28 mouse cellular contexts compared by ENCODE assay signal in the genomic region with DNA sequence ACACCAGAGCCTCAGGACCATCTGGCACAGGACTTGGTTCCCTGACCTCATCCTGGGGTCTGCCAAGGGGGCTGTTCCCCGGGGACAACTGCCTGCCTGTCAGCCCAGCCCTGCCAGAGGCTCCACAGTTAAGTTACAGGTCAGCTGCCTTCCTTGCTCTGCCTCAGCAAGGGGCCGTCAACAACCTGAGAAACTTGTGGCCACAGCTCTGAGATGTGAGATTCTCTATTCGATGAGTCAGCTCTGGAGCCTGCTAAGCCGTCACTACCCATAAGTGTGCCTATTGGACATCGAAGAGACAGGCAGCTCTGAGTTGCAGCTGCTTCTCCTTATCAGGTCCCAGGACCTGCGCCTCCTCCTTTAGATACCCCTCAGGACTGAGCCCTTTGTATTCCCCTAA. TPM values are rescaled to one million over a fixed set of nuclear protein-coding genes. Genes with fewer than 3 reads are reported as not detected.
DNase-seq lines count a peak whose midpoint lies in the region; ATAC-seq and TF ChIP-seq lines count a peak whose summit lies in the region.
"Had no signal": no experiment of that assay in that cellular context is flagged by ENCODE, and none has a peak within 500 bp of the region (broad histone marks: within the 10 kb centered on the region; RNA-seq: fewer than 3 reads in every experiment).

No protein-coding gene starts in this region.

- no peak overlapping the region for H3K27ac ChIP-seq in hindbrain, embryonic 11.5 days (ENCODE audit: low read depth, low read length)
- no peak overlapping the region for H3K27ac ChIP-seq in hindbrain, postnatal 0 days
- H3K27ac ChIP-seq in CH12.LX (ENCODE audit: insufficient read depth, low read depth): no peak overlapping the region
- H3K27ac ChIP-seq: heart, adult 2 months; layer of hippocampus, adult 2 months; limb, embryonic 13.5 days; liver, embryonic 12.5 days; midbrain, embryonic 12.5 days had no signal

- TF ChIP-seq RAD21 in CH12.LX (IDR thresholded peaks at IDR 0.05; ENCODE audit: low read depth, low read length): no peak

- H3K4me3 ChIP-seq in hindbrain, embryonic 11.5 days (ENCODE audit: low read depth, low read length): no peak overlapping the region
- H3K4me3 ChIP-seq in hindbrain, postnatal 0 days (ENCODE audit: low read length): no peak overlapping the region
- no peak overlapping the region for H3K4me3 ChIP-seq in CH12.LX (replicated peaks in 1 of 3; ENCODE audit: low read depth in 2 of 3, low read length in 2 of 3, poor library complexity in 1 of 3)
- H3K4me3 ChIP-seq: heart, adult 2 months; layer of hippocampus, adult 2 months; limb, embryonic 13.5 days; liver, embryonic 12.5 days; midbrain, embryonic 12.5 days had no signal

- DNase-seq in hindbrain, embryonic 11.5 days (ENCODE audit: low spot score): peak; percentile 11
- DNase-seq in hindbrain, postnatal 0 days (ENCODE audit: low spot score): no peak
- DNase-seq in CH12.LX (ENCODE audit: extremely low read depth): peak; percentile 54
- DNase-seq in embryo, embryonic 10.5 days (ENCODE audit: low spot score): peak; percentile 10
- peak; percentile 38 for DNase-seq in retina, embryonic 14.5 days (ENCODE audit: low spot score)
- no peak for DNase-seq in testis, postnatal 14 days (ENCODE audit: low spot score)
- DNase-seq in spleen, adult 12 weeks (ENCODE audit: low spot score): no peak
- DNase-seq: adrenal gland, postnatal 25 days; cerebellum, adult 9-10 months; gastrocnemius, postnatal 25 days; heart, adult 2 months; heart, postnatal 36 days; kidney, postnatal 25 days; layer of hippocampus, postnatal 36 days; lung, adult 2 months; lung, postnatal 14 days; thymus, postnatal 25 days had no signal

- H3K9me3 ChIP-seq in hindbrain, embryonic 11.5 days (ENCODE audit: control insufficient read depth, low read length): no peaks in the 10 kb centered on the region
- H3K9me3 ChIP-seq in hindbrain, postnatal 0 days (ENCODE audit: low read length): no peaks in the 10 kb centered on the region
- no peaks in the 10 kb centered on the region for H3K9me3 ChIP-seq in CH12.LX (replicated peaks; ENCODE audit: low read length)
- H3K9me3 ChIP-seq: limb, embryonic 13.5 days; liver, embryonic 12.5 days; midbrain, embryonic 12.5 days had no signal

- dilution Hi-C loops in CH12.LX (cut with MboI; ENCODE audit: extremely low pct_ligation_motif_present, extremely low pct_unique_long_range_greater_than_20kb, low sequenced_read_pairs): no loop called here

- WGBS in hindbrain, embryonic 11.5 days: 59% methylated on average over 6 of the region's 6 CpGs
- 55% methylated on average over 6 of the region's 6 CpGs for WGBS in hindbrain, postnatal 0 days

- H3K36me3 ChIP-seq in hindbrain, embryonic 11.5 days (ENCODE audit: control insufficient read depth, insufficient read depth, low read length): no peaks in the 10 kb centered on the region
- no peaks in the 10 kb centered on the region for H3K36me3 ChIP-seq in hindbrain, postnatal 0 days (ENCODE audit: insufficient read depth, low read length)
- no peaks in the 10 kb centered on the region for H3K36me3 ChIP-seq in CH12.LX (replicated peaks in 1 of 2; ENCODE audit: control insufficient read depth in 1 of 2, insufficient read depth in 1 of 2, low read length in 1 of 2)
- H3K36me3 ChIP-seq: limb, embryonic 13.5 days; liver, embryonic 12.5 days; midbrain, embryonic 12.5 days had no signal

- H3K4me2 ChIP-seq in hindbrain, embryonic 11.5 days (replicated peaks; ENCODE audit: low read depth, low read length): no peak overlapping the region
- no peak overlapping the region for H3K4me2 ChIP-seq in hindbrain, postnatal 0 days (ENCODE audit: low read depth, low read length)
- no peak overlapping the region for H3K4me2 ChIP-seq in CH12.LX (ENCODE audit: insufficient read depth, low read depth, poor library complexity, severe bottlenecking)
- H3K4me2 ChIP-seq: limb, embryonic 13.5 days; liver, embryonic 12.5 days; midbrain, embryonic 12.5 days had no signal

- no peak for ATAC-seq in hindbrain, embryonic 11.5 days (ENCODE audit: low FRiP score)
- no peak for ATAC-seq in hindbrain, postnatal 0 days
- ATAC-seq: forebrain, embryonic 14.5 days; hindbrain, embryonic 16.5 days; intestine, postnatal 0 days; liver, embryonic 12.5 days had no signal

- no peaks in the 10 kb centered on the region for H3K27me3 ChIP-seq in hindbrain, embryonic 11.5 days (ENCODE audit: control insufficient read depth, insufficient read depth, low read length)
- H3K27me3 ChIP-seq in hindbrain, postnatal 0 days (ENCODE audit: insufficient read depth, low read length): no peaks in the 10 kb centered on the region
- H3K27me3 ChIP-seq in CH12.LX (replicated peaks): peaks cover 3% of the 10 kb centered on the region
- H3K27me3 ChIP-seq: limb, embryonic 13.5 days; liver, embryonic 12.5 days; midbrain, embryonic 12.5 days had no signal

- in situ Hi-C loops in CH12.LX (cut with MboI; ENCODE audit: low pct_ligation_motif_present, low pct_unique_long_range_greater_than_20kb, low sequenced_read_pairs): no loop called here

- 0 out of 2 replicates have a peak, but pooled peaks cover 6% of the 10 kb centered on the region for H3K4me1 ChIP-seq in hindbrain, embryonic 11.5 days (replicated peaks; ENCODE audit: control insufficient read depth, insufficient read depth, low read length)
- H3K4me1 ChIP-seq in hindbrain, postnatal 0 days (ENCODE audit: insufficient read depth, low read length): no peaks in the 10 kb centered on the region
- H3K4me1 ChIP-seq in CH12.LX (ENCODE audit: control insufficient read depth in 1 of 2, insufficient read depth in 2 of 2): peaks cover 0 to 17% of the 10 kb centered on the region in 2 experiments; a peak in 2 of 4 replicates
- H3K4me1 ChIP-seq: liver, embryonic 12.5 days had no signal

- TF ChIP-seq POLR2A in CH12.LX (IDR thresholded peaks at IDR 0.05; ENCODE audit: low read depth, low read length): no peak

- H3K9ac ChIP-seq in hindbrain, embryonic 11.5 days (ENCODE audit: low read depth, low read length): no peak overlapping the region
- no peak overlapping the region for H3K9ac ChIP-seq in hindbrain, postnatal 0 days (replicated peaks; ENCODE audit: low read length)
- H3K9ac ChIP-seq in CH12.LX (ENCODE audit: insufficient read depth, low read depth): no peak overlapping the region
- H3K9ac ChIP-seq: limb, embryonic 13.5 days; liver, embryonic 12.5 days; midbrain, embryonic 12.5 days had no signal

- no peak for TF ChIP-seq CTCF in hindbrain, postnatal 0 days (IDR thresholded peaks at IDR 0.05; ENCODE audit: low read depth)
- no peak for TF ChIP-seq CTCF in CH12.LX (conservative IDR thresholded peaks at IDR 0.05 in 1 of 2, IDR thresholded peaks at IDR 0.05 in 1 of 2; ENCODE audit: low read depth in 2 of 2, low read length in 2 of 2)

- TF ChIP-seq EP300 in CH12.LX (IDR thresholded peaks at IDR 0.05; ENCODE audit: low read length): 0 out of 2 replicates have a peak, but pooled peaks have one; percentile 14

- H3K79me2 ChIP-seq in CH12.LX (replicated peaks; ENCODE audit: control insufficient read depth, extremely low read depth, insufficient read depth, poor library complexity, severe bottlenecking): no peaks in the 10 kb centered on the region

TF ChIP-seq in CH12.LX, 34 proteins besides CTCF, POLR2A, EP300 and RAD21:
- TF ChIP-seq GABPA (IDR thresholded peaks at IDR 0.05; ENCODE audit: insufficient replicate concordance, low read depth, low read length): no peak
- TF ChIP-seq BHLHE40 (IDR thresholded peaks at IDR 0.05; ENCODE audit: low read depth, low read length): peak; percentile 26; the same call in 1 of the 2 replicates
- no peak for TF ChIP-seq JUN (IDR thresholded peaks at IDR 0.05; ENCODE audit: insufficient read depth, low read depth, low read length)
- 0 out of 2 replicates have a peak, but pooled peaks have one; percentile 55 for TF ChIP-seq MAFK (IDR thresholded peaks at IDR 0.05; ENCODE audit: insufficient replicate concordance, low read length)
TF ChIP-seq in CH12.LX: peak in this region for 2.

RNA-seq across cellular contexts. Expression of a gene that starts 54.3 kb away (rescaled TPM):
- 0.27 and 0.51 TPM in 2 replicates for polyA plus RNA-seq in hindbrain, embryonic 11.5 days (2014; fragmentation: Nextera tagmentation; extraction: Ambion mirVana)
- total RNA-seq in hindbrain, postnatal 0 days (2014; rRNA removed): 17.1 and 17.4 TPM in 2 replicates
- polyA plus RNA-seq in hindbrain, postnatal 0 days (2015; fragmentation: Nextera tagmentation; extraction: Ambion mirVana): 3.4 and 4.0 TPM in 2 replicates
- total RNA-seq in CH12.LX (2012; rRNA removed) (0.21 and 0.38 TPM in 2 replicates), CH12.LX (2014; rRNA removed) (0.27 and 0.44 TPM in 2 replicates)
- polyA plus RNA-seq in CH12.LX (2012; ENCODE audit: insufficient read length, low read depth): 0.42 and 0.63 TPM in 2 replicates
- total RNA-seq: common myeloid progenitor, adult 5-6 weeks; heart, adult 2 months; heart, postnatal 36 days; megakaryocyte progenitor cell, adult 5-6 weeks; monocyte, adult 5-6 weeks had no signal
- polyA plus RNA-seq: C2C12; lung, adult 2 months had no signal

Comparison
In these comparisons a context has a peak if more than half of its experiments do, and no peak if none do; other contexts are left out.
1. DNase-seq: peak in hindbrain, embryonic 11.5 days (single experiment), CH12.LX (single experiment), embryo, embryonic 10.5 days (single experiment) and retina, embryonic 14.5 days (single experiment); none in hindbrain, postnatal 0 days (single experiment), testis, postnatal 14 days (single experiment) and spleen, adult 12 weeks (single experiment).